Mouse (Mus musculus) MEL (cell line): ENCODE data around the gene Sohlh2. TPM values are rescaled to one million over a fixed set of nuclear protein-coding genes. Genes with fewer than 3 reads are reported as not detected.

ENCODE experiments used
- DNase-seq: peaks from one replicate; pipeline ENCODE4 v3.0.0; 2011; ENCODE audit warnings: low read depth, low spot score
- H3K27ac ChIP-seq: 2 replicates; pipeline ENCODE4 v1.5.1; 2012; ENCODE audit warnings: low read depth, mild to moderate bottlenecking, control low read depth, low read length, moderate library complexity; ENCODE audit not compliant: control insufficient read depth
- H3K27me3 ChIP-seq, 2 experiments: fragments of 150-350 bp in 1 of 2; sonication (generic) in 1 of 2; 2 replicates each; pipeline ENCODE4 v1.6.1; 2012; ENCODE audit warnings: low read length in 2 of 2, mild to moderate bottlenecking in 2 of 2, improper control_type of control experiment in 1 of 2, moderate library complexity in 1 of 2; ENCODE audit not compliant: insufficient read depth in 2 of 2, control insufficient read depth in 1 of 2
- H3K36me3 ChIP-seq, 2 experiments: 2 replicates each; pipeline ENCODE4 v1.6.1; 2012 to 2014; ENCODE audit warnings: low read length in 2 of 2, improper control_type of control experiment in 1 of 2, inconsistent platforms in 1 of 2, mild to moderate bottlenecking in 1 of 2; ENCODE audit not compliant: insufficient read depth in 2 of 2, control insufficient read depth in 1 of 2
- H3K4me1 ChIP-seq, 2 experiments: fragments of 150-350 bp in 1 of 2; sonication (generic) in 1 of 2; 2 replicates each; pipeline ENCODE4 v1.6.1; 2012; ENCODE audit warnings: low read length in 2 of 2, improper control_type of control experiment in 1 of 2, mild to moderate bottlenecking in 1 of 2; ENCODE audit not compliant: insufficient read depth in 2 of 2, control insufficient read depth in 1 of 2
- H3K4me3 ChIP-seq, 2 experiments: fragments of 150-350 bp in 1 of 2; sonication (generic) in 1 of 2; 2 replicates each; pipeline ENCODE4 v1.5.1; 2012; ENCODE audit warnings: low read depth in 2 of 2, low read length in 2 of 2, mild to moderate bottlenecking in 2 of 2, moderate library complexity in 2 of 2, control low read depth in 1 of 2, improper control_type of control experiment in 1 of 2; ENCODE audit not compliant: control insufficient read depth in 1 of 2, insufficient read depth in 1 of 2
- H3K79me2 ChIP-seq: 2 replicates; pipeline ENCODE4 v1.6.1; 2012; ENCODE audit warnings: mild to moderate bottlenecking, low read length, moderate library complexity; ENCODE audit not compliant: control insufficient read depth, poor library complexity, insufficient read depth
- H3K9ac ChIP-seq: 2 replicates; pipeline ENCODE4 v1.6.1; 2012; ENCODE audit warnings: low read depth, mild to moderate bottlenecking, control low read depth, low read length, moderate library complexity; ENCODE audit not compliant: control insufficient read depth, poor library complexity, severe bottlenecking
- H3K9me3 ChIP-seq: fragments of 150-350 bp; sonication (generic); replicated peaks from 2 replicates; pipeline ENCODE4 v1.6.1; 2012; ENCODE audit warnings: mild to moderate bottlenecking, low read length, improper control_type of control experiment, moderate library complexity; ENCODE audit not compliant: insufficient read depth
- BHLHE40 ChIP-seq: IDR thresholded peaks from 2 replicates; pipeline ENCODE4 v1.6.1; 2012; ENCODE audit warnings: low read depth, mild to moderate bottlenecking, inconsistent platforms, low read length, improper control_type of control experiment, borderline replicate concordance
- CHD2 ChIP-seq: IDR thresholded peaks from 2 replicates; pipeline ENCODE4 v1.6.1; 2011; ENCODE audit warnings: low read length, improper control_type of control experiment
- CTCF ChIP-seq, 3 experiments: IDR thresholded peaks in 2 of 3; conservative IDR thresholded peaks in 1 of 3; 2 replicates each; pipeline ENCODE4 v1.5.1; 2011 to 2012; ENCODE audit warnings: low read length in 3 of 3, low read depth in 2 of 3, mild to moderate bottlenecking in 2 of 3, improper control_type of control experiment in 1 of 3, inconsistent platforms in 1 of 3, mixed read lengths in 1 of 3, moderate library complexity in 1 of 3; ENCODE audit not compliant: control insufficient read depth in 1 of 3, insufficient read depth in 1 of 3, poor library complexity in 1 of 3, severe bottlenecking in 1 of 3
- E2F4 ChIP-seq: IDR thresholded peaks from 2 replicates; pipeline ENCODE4 v1.6.1; 2011; ENCODE audit warnings: low read depth, low read length, improper control_type of control experiment, borderline replicate concordance
- EP300 ChIP-seq, 2 experiments: IDR thresholded peaks; 2 replicates each; pipeline ENCODE4 v1.6.1; 2011; ENCODE audit warnings: improper control_type of control experiment in 2 of 2, low read length in 2 of 2, low read depth in 1 of 2, mild to moderate bottlenecking in 1 of 2
- HCFC1 ChIP-seq: IDR thresholded peaks from 2 replicates; pipeline ENCODE4 v1.6.1; 2012; ENCODE audit warnings: low read depth, mild to moderate bottlenecking, inconsistent platforms, low read length, improper control_type of control experiment, moderate library complexity
- JUND ChIP-seq: IDR thresholded peaks from 2 replicates; pipeline ENCODE4 v1.6.1; 2011; ENCODE audit warnings: low read depth, mild to moderate bottlenecking, improper control_type of control experiment, low read length
- KAT2A ChIP-seq: conservative IDR thresholded peaks from 2 replicates; pipeline ENCODE4 v1.6.1; 2012; ENCODE audit warnings: low read depth, low read length, improper control_type of control experiment, inconsistent platforms
- MAX ChIP-seq: IDR thresholded peaks from 2 replicates; pipeline ENCODE4 v1.6.1; 2011; ENCODE audit warnings: low read length, improper control_type of control experiment
- MAZ ChIP-seq: IDR thresholded peaks from 2 replicates; pipeline ENCODE4 v1.6.1; 2012; ENCODE audit warnings: low read depth, mild to moderate bottlenecking, inconsistent platforms, low read length, improper control_type of control experiment
- MXI1 ChIP-seq: IDR thresholded peaks from 2 replicates; pipeline ENCODE4 v1.6.1; 2011; ENCODE audit warnings: mild to moderate bottlenecking, low read depth, low read length, improper control_type of control experiment
- MYB ChIP-seq: IDR thresholded peaks from 2 replicates; pipeline ENCODE4 v1.6.1; 2011; ENCODE audit warnings: mild to moderate bottlenecking, low read depth, low read length, improper control_type of control experiment
- POLR2A ChIP-seq, 2 experiments: IDR thresholded peaks; 2 replicates each; pipeline ENCODE4 v1.6.1; 2011 to 2012; ENCODE audit warnings: low read length in 2 of 2, mild to moderate bottlenecking in 2 of 2, control low read depth in 1 of 2, improper control_type of control experiment in 1 of 2, low read depth in 1 of 2, moderate library complexity in 1 of 2; ENCODE audit not compliant: control insufficient read depth in 1 of 2, insufficient read depth in 1 of 2, poor library complexity in 1 of 2
- RAD21 ChIP-seq: IDR thresholded peaks from 2 replicates; pipeline ENCODE4 v1.6.1; 2011; ENCODE audit warnings: mild to moderate bottlenecking, low read depth, low read length, improper control_type of control experiment
- SIN3A ChIP-seq: IDR thresholded peaks from 2 replicates; pipeline ENCODE4 v1.6.1; 2012; ENCODE audit warnings: low read length, improper control_type of control experiment, inconsistent platforms
- SMC3 ChIP-seq: IDR thresholded peaks from 2 replicates; pipeline ENCODE4 v1.6.1; 2011; ENCODE audit warnings: low read depth, low read length, improper control_type of control experiment
- UBTF ChIP-seq: IDR thresholded peaks from 2 replicates; pipeline ENCODE4 v1.6.1; 2012; ENCODE audit warnings: low read depth, mild to moderate bottlenecking, inconsistent platforms, low read length, improper control_type of control experiment, moderate library complexity, borderline replicate concordance; ENCODE audit not compliant: insufficient read depth
- USF1 ChIP-seq: IDR thresholded peaks from 2 replicates; pipeline ENCODE4 v1.6.1; 2014; ENCODE audit warnings: low read depth, mild to moderate bottlenecking, inconsistent platforms, low read length, improper control_type of control experiment, moderate library complexity
- USF2 ChIP-seq, 2 experiments: IDR thresholded peaks; 2 replicates each; pipeline ENCODE4 v1.6.1; 2011 to 2012; ENCODE audit warnings: improper control_type of control experiment in 2 of 2, low read length in 2 of 2, borderline replicate concordance in 1 of 2, inconsistent platforms in 1 of 2, low read depth in 1 of 2, mild to moderate bottlenecking in 1 of 2; ENCODE audit not compliant: insufficient read depth in 1 of 2
- ZKSCAN1 ChIP-seq: IDR thresholded peaks from 2 replicates; pipeline ENCODE4 v1.6.1; 2012; ENCODE audit warnings: low read depth, mild to moderate bottlenecking, inconsistent platforms, low read length, improper control_type of control experiment, moderate library complexity
- ZNF384 ChIP-seq: IDR thresholded peaks from 2 replicates; pipeline ENCODE4 v1.6.1; 2012; ENCODE audit warnings: low read depth, mild to moderate bottlenecking, inconsistent platforms, low read length, improper control_type of control experiment
- polyA plus RNA-seq, 2 experiments: library from polyadenylated mRNA; stranded (reverse) in 1 of 2; unstranded in 1 of 2; fragments of >175 nt in 1 of 2; fragments of >200 nt in 1 of 2; gene quantifications; 2 replicates each; pipeline versions ENCODE4 v1.2.1 to v1.2.4; 2012; ENCODE audit warnings: low replicate concordance in 2 of 2, low read depth in 1 of 2; ENCODE audit not compliant: insufficient read length in 2 of 2, insufficient read depth in 1 of 2, missing spikeins in 1 of 2
- total RNA-seq: library from RNA; depleted of rRNA; stranded (reverse); fragments of 300-350 nt; gene quantifications from 2 replicates; pipeline ENCODE4 v1.2.3, GENCODE M21; 2012

Sohlh2 gene
- total and polyA plus RNA-seq, 3 experiments, result not detected

- H3K9me3 ChIP-seq, result no peaks in the 10 kb centered on the region
- no peak overlapping the region for H3K9ac ChIP-seq
- H3K4me1 ChIP-seq, result no peaks in the 10 kb centered on the region
- no peak overlapping the region for H3K27ac ChIP-seq
- no peaks in the 10 kb centered on the region for H3K79me2 ChIP-seq
- DNase-seq, result no peak
- no peaks in the 10 kb centered on the region for H3K36me3 ChIP-seq
- no peak overlapping the region for H3K4me3 ChIP-seq
- H3K27me3 ChIP-seq, result no peaks in the 10 kb centered on the region; a peak in 1 of 4 replicates
- TF ChIP-seq KAT2A, result no peak
- no peak for TF ChIP-seq HCFC1
- no peak for TF ChIP-seq MYB
- no peak for TF ChIP-seq MAZ
- TF ChIP-seq MAX, result no peak
- TF ChIP-seq SMC3, result no peak
- no peak for TF ChIP-seq USF2 (IDR thresholded peaks at IDR 0.05; ENCODE audit: borderline replicate concordance in 1 of 2, insufficient read depth in 1 of 2, low read depth in 1 of 2, low read length in 2 of 2)
- TF ChIP-seq CTCF (IDR thresholded peaks at IDR 0.05 in 2 of 3, conservative IDR thresholded peaks at IDR 0.05 in 1 of 3; ENCODE audit: control insufficient read depth in 1 of 3, insufficient read depth in 1 of 3, low read depth in 2 of 3, low read length in 3 of 3, poor library complexity in 1 of 3, severe bottlenecking in 1 of 3), result no peak
- no peak for TF ChIP-seq MXI1
- no peak for TF ChIP-seq CHD2
- no peak for TF ChIP-seq UBTF
Observed at GRCm38 (mm10) chr3:55172478-55172877, 9.3 kb upstream of the Sohlh2 start.

GRCm38 (mm10) chr3:55177271-55177670, 4.6 kb upstream of the Sohlh2 start:
- Histone ChIP-seq H3K27ac (no peak overlapping the region), H3K4me1 (no peaks in the 10 kb centered on the region), H3K9me3 (no peaks in the 10 kb centered on the region), H3K27me3 (no peaks in the 10 kb centered on the region), H3K9ac (no peak overlapping the region), H3K79me2 (no peaks in the 10 kb centered on the region), H3K4me3 (no peak overlapping the region), H3K36me3 (no peaks in the 10 kb centered on the region)
- DNase-seq, result no peak
- no peak for TF ChIP-seq MXI1
- no peak for TF ChIP-seq SMC3
- no peak for TF ChIP-seq BHLHE40
- TF ChIP-seq ZNF384, result no peak
- TF ChIP-seq EP300 (IDR thresholded peaks at IDR 0.05; ENCODE audit: low read depth in 1 of 2, low read length in 2 of 2), result no peak
- TF ChIP-seq ZKSCAN1, result no peak
- TF ChIP-seq SIN3A, result no peak
- TF ChIP-seq JUND, result no peak
- no peak for TF ChIP-seq POLR2A (IDR thresholded peaks at IDR 0.05; ENCODE audit: control insufficient read depth in 1 of 2, insufficient read depth in 1 of 2, low read depth in 1 of 2, low read length in 2 of 2, poor library complexity in 1 of 2)
- no peak for TF ChIP-seq RAD21
- no peak for TF ChIP-seq USF1
- TF ChIP-seq E2F4, result no peak
